Mouse (Mus musculus) spleen, postnatal 10 days (tissue): Measurements from ENCODE around the gene Crbn.

Experiments used
- DNase-seq, 2 experiments: peaks; one replicate each; pipeline ENCODE4 v3.0.0; 2021 to 2022; ENCODE audit warnings: low spot score in 2 of 2

Crbn gene

GRCm38 (mm10) chr6:106799333-106800226, at the start of gene Crbn:
TSS of gene Crbn (minus strand) at chr6:106800077.
- DNase-seq, result peak; percentile 91 to 96

GRCm38 (mm10) chr6:106840181-106840580, 40.3 kb upstream of the Crbn start:
- DNase-seq, result no peak

- DNase-seq, result no peak
These were observed 38.2 kb upstream of the Crbn start for GRCm38 (mm10) chr6:106838053-106838452.

- no peak for DNase-seq
These were observed 35.4 kb upstream of the Crbn start for GRCm38 (mm10) chr6:106835316-106835715.

GRCm38 (mm10) chr6:106822329-106822728, 22.5 kb upstream of the Crbn start:
- no peak for DNase-seq

- DNase-seq, result no peak
These were observed 20.7 kb upstream of the Crbn start for GRCm38 (mm10) chr6:106820566-106820965.

GRCm38 (mm10) chr6:106819906-106820305, 20.0 kb upstream of the Crbn start:
- no peak for DNase-seq

- no peak for DNase-seq
These were observed 19.4 kb upstream of the Crbn start for GRCm38 (mm10) chr6:106819246-106819645.

- DNase-seq, result no peak
These were observed 10.8 kb upstream of the Crbn start for GRCm38 (mm10) chr6:106810686-106811085.

GRCm38 (mm10) chr6:106809161-106809560, 9.3 kb upstream of the Crbn start:
- DNase-seq, result no peak

GRCm38 (mm10) chr6:106804904-106805303, 5.0 kb upstream of the Crbn start:
- DNase-seq, result no peak

- no peak for DNase-seq
These were observed 315 bp upstream of the Crbn start for GRCm38 (mm10) chr6:106800227-106800557.

GRCm38 (mm10) chr6:106794094-106794814, 5.6 kb downstream of the Crbn start:
- no peak for DNase-seq

- no peak for DNase-seq
These were observed 6.3 kb downstream of the Crbn start for GRCm38 (mm10) chr6:106793621-106794020.

- no peak for DNase-seq
These were observed 6.8 kb downstream of the Crbn start for GRCm38 (mm10) chr6:106793088-106793487.

GRCm38 (mm10) chr6:106792486-106792885, 7.4 kb downstream of the Crbn start:
- DNase-seq, result no peak

- DNase-seq, result no peak
These were observed 8.4 kb downstream of the Crbn start for GRCm38 (mm10) chr6:106791429-106791828.

- DNase-seq, result no peak
These were observed 12.7 kb downstream of the Crbn start for GRCm38 (mm10) chr6:106787138-106787537.

GRCm38 (mm10) chr6:106770046-106770445, 29.8 kb downstream of the Crbn start:
- no peak for DNase-seq

GRCm38 (mm10) chr6:106769290-106769866, 30.5 kb downstream of the Crbn start:
- no peak for DNase-seq

GRCm38 (mm10) chr6:106768640-106769289, 31.1 kb downstream of the Crbn start, which contains the start of gene Trnt1:
TSS of gene Trnt1 (plus strand) at chr6:106769120.
- DNase-seq, result peak; percentile 93 to 99

- DNase-seq, result no peak
These were observed 33.1 kb downstream of the Crbn start for GRCm38 (mm10) chr6:106766774-106767173.
